Mouse (Mus musculus): ENCODE measurements at regions not wholly inside any gene's neighbourhood (a gene's known extent, or its start where the extent isn't known, plus 50 kb on each side); places are given as distances from the start of the nearest gene placed in this dataset.

GRCm38 (mm10) chr14:104029668-104030530 lies 185.7 kb upstream of the Ednrb start:
- 48% methylated on average over 20 of the region's 20 CpGs for WGBS
- no peak overlapping the region for H3K4me3 ChIP-seq
- H3K27me3 ChIP-seq (ENCODE audit: insufficient read depth, poor library complexity, severe bottlenecking): no peaks in the 10 kb centered on the region
- no peaks in the 10 kb centered on the region for H3K9me3 ChIP-seq
- H3K4me1 ChIP-seq: no peaks in the 10 kb centered on the region
- no peak for DNase-seq (ENCODE audit: low spot score)
- H3K27ac ChIP-seq: no peak overlapping the region
- H3K36me3 ChIP-seq: no peaks in the 10 kb centered on the region

DNA sequence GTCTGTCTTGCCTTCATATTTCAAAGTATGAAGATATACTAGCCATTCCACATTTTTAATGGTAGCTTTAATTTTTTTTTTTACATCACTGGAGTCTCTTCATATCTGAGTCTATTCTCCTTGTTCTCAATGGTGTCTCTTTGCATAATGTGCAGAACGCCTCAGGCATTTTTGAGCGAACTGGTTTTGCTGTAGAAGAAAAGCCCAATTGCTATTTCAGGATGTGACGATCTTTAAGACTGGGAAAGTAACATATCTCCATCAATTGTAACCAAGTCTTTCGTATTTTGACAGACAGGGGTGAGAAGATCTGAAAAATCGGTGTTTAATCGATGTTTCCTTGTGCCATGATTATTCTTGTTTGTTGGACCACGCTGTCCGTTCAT lies 183.7 kb upstream of the Ednrb start:
- no peak overlapping the region for H3K27ac ChIP-seq
- H3K4me1 ChIP-seq: no peaks in the 10 kb centered on the region
- 88% methylated on average over 8 of the region's 8 CpGs for WGBS
- no peaks in the 10 kb centered on the region for H3K27me3 ChIP-seq (ENCODE audit: insufficient read depth, poor library complexity, severe bottlenecking)
- no peak for DNase-seq (ENCODE audit: low spot score)
- no peak overlapping the region for H3K4me3 ChIP-seq
- H3K9me3 ChIP-seq: no peaks in the 10 kb centered on the region
- H3K36me3 ChIP-seq: no peaks in the 10 kb centered on the region

DNA sequence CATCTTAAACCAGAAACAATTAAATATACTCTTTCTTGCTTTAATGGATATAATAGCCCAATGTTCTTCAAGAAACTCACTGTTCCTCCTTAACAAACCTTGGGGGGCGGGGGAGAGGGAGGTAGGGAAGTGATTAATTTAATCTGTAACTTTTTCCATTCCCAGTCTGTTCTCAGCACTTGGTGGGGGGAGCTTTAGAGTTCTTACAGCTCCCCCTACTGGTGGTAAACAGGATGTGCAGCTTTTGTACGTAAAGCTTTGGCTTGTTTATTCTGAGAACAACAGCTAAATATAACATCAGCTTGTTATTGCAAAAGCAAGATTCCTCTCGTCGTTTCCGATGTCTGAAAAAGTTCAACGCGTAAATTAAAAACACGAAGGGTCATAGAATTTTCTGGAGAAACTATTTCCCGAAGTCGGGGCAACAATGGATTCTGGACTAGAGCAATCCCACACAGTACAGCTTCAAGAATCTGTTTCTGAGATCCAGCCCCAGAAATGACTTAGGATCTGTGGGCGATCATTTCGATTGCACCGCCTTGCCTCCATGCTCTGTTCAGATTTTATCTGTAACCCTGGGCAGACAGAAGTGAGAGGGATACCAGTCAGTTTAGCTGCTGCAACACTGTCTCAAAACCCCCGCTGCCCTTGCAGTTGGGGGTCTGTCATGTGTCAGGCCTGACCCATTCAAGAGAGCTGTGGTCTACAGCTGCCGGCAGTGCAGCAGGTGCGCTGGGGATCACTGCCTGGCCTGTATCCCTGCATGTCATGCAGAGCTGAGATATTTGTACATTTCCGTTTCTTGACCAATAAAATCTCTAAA lies 183.1 kb upstream of the Ednrb start:
- WGBS: 26% methylated on average over 17 of the region's 17 CpGs
- H3K9me3 ChIP-seq: no peaks in the 10 kb centered on the region
- H3K4me3 ChIP-seq: peak overlapping the region; percentile 20; the same call in 1 of the 2 replicates
- DNase-seq (ENCODE audit: low spot score): no peak
- H3K4me1 ChIP-seq: no peaks in the 10 kb centered on the region
- H3K27me3 ChIP-seq (ENCODE audit: insufficient read depth, poor library complexity, severe bottlenecking): no peaks in the 10 kb centered on the region
- no peaks in the 10 kb centered on the region for H3K36me3 ChIP-seq
- H3K27ac ChIP-seq: peak overlapping the region; percentile 44; the same call in 1 of the 2 replicates

GRCm38 (mm10) chr14:104008538-104008937 lies 164.3 kb upstream of the Ednrb start:
- Histone ChIP-seq H3K4me3 (no peak overlapping the region), H3K27ac (no peak overlapping the region), H3K36me3 (no peaks in the 10 kb centered on the region), H3K4me1 (no peaks in the 10 kb centered on the region), H3K27me3 (ENCODE audit: insufficient read depth, poor library complexity, severe bottlenecking) (no peaks in the 10 kb centered on the region), H3K9me3 (no peaks in the 10 kb centered on the region)
- WGBS: 86% methylated on average over 1 of the region's 1 CpGs
- no peak for DNase-seq (ENCODE audit: low spot score)

DNA sequence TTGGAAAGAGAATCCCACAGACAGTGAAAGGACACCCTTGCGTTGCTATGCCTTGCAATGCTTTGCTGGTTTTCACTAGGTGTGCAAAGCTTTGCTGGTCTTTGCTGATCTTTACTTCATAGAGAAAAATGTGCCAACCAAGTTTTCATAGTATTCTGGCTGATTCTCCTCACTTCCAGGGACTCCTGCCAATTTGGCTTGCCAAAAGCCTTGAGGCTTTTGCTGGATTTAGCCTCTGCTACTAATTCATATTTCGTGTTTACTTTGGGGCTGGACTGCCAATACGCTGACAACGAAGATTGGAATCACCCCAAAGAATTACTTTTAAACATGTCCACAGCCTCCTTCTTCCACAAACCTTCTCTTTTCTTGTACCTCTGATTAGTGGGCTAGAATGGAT lies 162.2 kb upstream of the Ednrb start:
- no peak overlapping the region for H3K4me3 ChIP-seq
- H3K36me3 ChIP-seq: no peaks in the 10 kb centered on the region
- no peaks in the 10 kb centered on the region for H3K9me3 ChIP-seq
- H3K27me3 ChIP-seq (ENCODE audit: insufficient read depth, poor library complexity, severe bottlenecking): no peaks in the 10 kb centered on the region
- no peaks in the 10 kb centered on the region for H3K4me1 ChIP-seq
- H3K27ac ChIP-seq: no peak overlapping the region
- 93% methylated on average over 4 of the region's 4 CpGs for WGBS
- DNase-seq (ENCODE audit: low spot score): no peak

DNA sequence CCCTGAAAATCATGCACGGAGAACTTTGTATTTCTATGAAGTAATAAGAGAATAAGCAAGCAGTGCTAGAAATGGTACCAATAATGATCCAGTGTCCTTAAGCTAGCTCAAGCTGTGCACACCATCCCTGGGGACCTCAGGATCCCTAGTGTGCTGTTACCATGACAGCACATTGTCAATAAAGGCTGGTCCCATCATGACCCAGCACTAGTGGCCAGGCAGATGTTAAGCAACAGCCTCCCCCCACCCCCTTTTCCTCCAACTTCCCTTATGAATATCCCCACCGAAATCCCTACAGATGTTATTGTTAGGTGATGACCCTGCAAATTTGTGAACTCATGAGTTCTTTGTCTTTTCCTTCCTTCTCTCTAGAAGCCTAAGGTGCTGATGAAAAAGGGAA lies 160.9 kb upstream of the Ednrb start:
- Histone ChIP-seq H3K4me1 (no peaks in the 10 kb centered on the region), H3K27ac (no peak overlapping the region), H3K4me3 (no peak overlapping the region), H3K36me3 (no peaks in the 10 kb centered on the region), H3K27me3 (ENCODE audit: insufficient read depth, poor library complexity, severe bottlenecking) (no peaks in the 10 kb centered on the region), H3K9me3 (no peaks in the 10 kb centered on the region)
- 75% methylated on average over 2 of the region's 2 CpGs for WGBS
- DNase-seq (ENCODE audit: low spot score): no peak

DNA sequence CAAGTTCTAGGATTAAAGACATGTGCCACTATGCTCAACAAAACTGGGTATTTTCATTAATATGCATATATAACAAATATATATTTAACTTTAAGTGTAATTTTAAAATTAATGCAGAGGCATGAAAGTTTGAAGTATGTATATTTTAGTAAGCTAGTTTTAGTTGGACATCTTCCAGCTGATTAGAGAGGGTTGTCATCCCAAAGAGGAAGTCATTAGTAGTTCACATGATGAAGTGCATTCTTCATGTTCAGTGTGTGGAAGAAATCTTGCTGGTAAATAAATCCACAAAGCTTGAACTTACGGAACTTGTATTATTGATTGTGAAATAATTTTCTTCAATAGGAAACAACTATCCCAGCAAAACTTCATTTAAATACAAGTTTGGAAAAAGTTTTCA lies 158.2 kb upstream of the Ednrb start:
- Histone ChIP-seq H3K4me3 (no peak overlapping the region), H3K27me3 (ENCODE audit: insufficient read depth, poor library complexity, severe bottlenecking) (no peaks in the 10 kb centered on the region), H3K36me3 (no peaks in the 10 kb centered on the region), H3K9me3 (no peaks in the 10 kb centered on the region), H3K27ac (no peak overlapping the region), H3K4me1 (no peaks in the 10 kb centered on the region)
- DNase-seq (ENCODE audit: low spot score): no peak
- 83% methylated on average over 1 of the region's 1 CpGs for WGBS

DNA sequence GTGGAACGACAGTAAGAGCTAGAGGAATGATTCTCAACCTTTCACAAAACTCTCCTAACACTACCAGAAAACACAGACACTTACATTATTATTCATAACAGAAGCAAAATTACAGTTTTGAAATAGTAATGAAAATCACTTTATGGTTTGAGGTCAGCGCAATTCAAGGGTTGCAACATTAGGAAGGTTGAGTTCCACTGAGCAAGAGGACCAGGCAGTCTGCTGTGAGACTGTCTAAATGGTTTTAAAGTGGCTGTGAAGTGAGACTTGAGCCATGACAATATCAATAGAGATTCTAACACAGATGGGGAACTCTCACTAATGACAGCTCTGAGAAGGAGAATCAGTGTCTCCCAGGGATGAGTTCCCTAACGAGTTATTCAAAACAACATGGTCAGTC lies 146.2 kb upstream of the Ednrb start:
- H3K27ac ChIP-seq: no peak overlapping the region
- no peak for DNase-seq (ENCODE audit: low spot score)
- H3K4me3 ChIP-seq: no peak overlapping the region
- no peaks in the 10 kb centered on the region for H3K9me3 ChIP-seq
- no peaks in the 10 kb centered on the region for H3K36me3 ChIP-seq
- H3K27me3 ChIP-seq (ENCODE audit: insufficient read depth, poor library complexity, severe bottlenecking): no peaks in the 10 kb centered on the region
- 79% methylated on average over 3 of the region's 3 CpGs for WGBS
- H3K4me1 ChIP-seq: no peaks in the 10 kb centered on the region

- Histone ChIP-seq H3K27ac (no peak overlapping the region), H3K9me3 (no peaks in the 10 kb centered on the region), H3K36me3 (no peaks in the 10 kb centered on the region), H3K27me3 (ENCODE audit: insufficient read depth, poor library complexity, severe bottlenecking) (no peaks in the 10 kb centered on the region), H3K4me3 (no peak overlapping the region), H3K4me1 (no peaks in the 10 kb centered on the region)
- 83% methylated on average over 1 of the region's 1 CpGs for WGBS
- no peak for DNase-seq (ENCODE audit: low spot score)
Observed at GRCm38 (mm10) chr14:103989949-103990348, 145.7 kb upstream of the Ednrb start.

DNA sequence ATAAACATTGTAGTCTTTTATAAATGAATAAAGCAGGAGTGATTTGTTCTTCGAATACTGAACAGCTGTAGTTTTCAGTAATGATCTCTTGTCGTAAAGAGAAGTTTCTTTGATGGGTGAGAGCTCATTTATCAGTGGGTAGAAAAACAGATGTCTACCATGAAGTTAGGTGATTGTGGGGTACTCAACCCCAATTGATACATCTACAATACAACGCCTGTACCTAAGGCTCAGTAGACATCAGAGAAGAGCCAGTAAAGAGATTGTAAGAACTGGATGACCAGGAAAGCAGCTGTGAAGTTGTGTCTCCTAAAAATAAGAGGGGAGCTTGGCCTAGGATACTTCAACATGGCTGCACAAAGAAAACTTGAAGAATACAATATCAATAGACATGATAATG lies 143.1 kb upstream of the Ednrb start:
- H3K27ac ChIP-seq: no peak overlapping the region
- no peaks in the 10 kb centered on the region for H3K4me1 ChIP-seq
- no peak for DNase-seq (ENCODE audit: low spot score)
- no peaks in the 10 kb centered on the region for H3K27me3 ChIP-seq (ENCODE audit: insufficient read depth, poor library complexity, severe bottlenecking)
- H3K9me3 ChIP-seq: no peaks in the 10 kb centered on the region
- H3K36me3 ChIP-seq: no peaks in the 10 kb centered on the region
- WGBS: 86% methylated on average over 3 of the region's 3 CpGs
- no peak overlapping the region for H3K4me3 ChIP-seq

GRCm38 (mm10) chr14:103984349-103984748 lies 140.1 kb upstream of the Ednrb start:
- H3K27me3 ChIP-seq (ENCODE audit: insufficient read depth, poor library complexity, severe bottlenecking): no peaks in the 10 kb centered on the region
- H3K36me3 ChIP-seq: no peaks in the 10 kb centered on the region
- no peak for DNase-seq (ENCODE audit: low spot score)
- no peaks in the 10 kb centered on the region for H3K4me1 ChIP-seq
- no peaks in the 10 kb centered on the region for H3K9me3 ChIP-seq
- H3K27ac ChIP-seq: no peak overlapping the region
- H3K4me3 ChIP-seq: no peak overlapping the region
- WGBS: 81% methylated on average over 5 of the region's 5 CpGs

DNA sequence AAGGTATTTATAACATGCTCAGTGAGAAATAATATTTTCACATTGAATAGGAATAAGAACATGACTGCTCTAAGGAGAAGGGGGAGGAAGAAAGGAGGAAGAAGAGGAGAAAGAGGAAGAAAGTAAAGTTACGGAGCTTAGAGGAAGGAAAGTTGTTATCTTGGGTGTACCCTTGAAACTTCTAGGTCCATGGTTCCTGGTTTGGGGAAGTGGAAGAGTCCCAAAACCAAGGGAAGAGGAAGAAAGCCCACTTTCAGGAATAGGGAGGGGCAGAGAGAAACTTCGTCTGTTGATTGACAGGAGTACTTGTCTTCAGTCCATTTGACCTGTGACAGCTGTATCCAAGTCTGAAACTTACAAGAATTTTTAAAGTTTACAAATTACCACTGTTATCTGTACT lies 134.6 kb upstream of the Ednrb start:
- H3K27me3 ChIP-seq (ENCODE audit: insufficient read depth, poor library complexity, severe bottlenecking): no peaks in the 10 kb centered on the region
- H3K36me3 ChIP-seq: no peaks in the 10 kb centered on the region
- no peaks in the 10 kb centered on the region for H3K9me3 ChIP-seq
- 0 out of 2 replicates have a peak, but pooled peaks cover 5% of the 10 kb centered on the region for H3K4me1 ChIP-seq
- no peak for DNase-seq (ENCODE audit: low spot score)
- 76% methylated on average over 2 of the region's 2 CpGs for WGBS
- no peak overlapping the region for H3K4me3 ChIP-seq
- H3K27ac ChIP-seq: no peak overlapping the region

GRCm38 (mm10) chr14:103977769-103978168 lies 133.6 kb upstream of the Ednrb start:
- Histone ChIP-seq H3K4me1 (0 out of 2 replicates have a peak, but pooled peaks cover 5% of the 10 kb centered on the region), H3K4me3 (no peak overlapping the region), H3K36me3 (no peaks in the 10 kb centered on the region), H3K27ac (no peak overlapping the region), H3K27me3 (ENCODE audit: insufficient read depth, poor library complexity, severe bottlenecking) (no peaks in the 10 kb centered on the region), H3K9me3 (no peaks in the 10 kb centered on the region)
- DNase-seq (ENCODE audit: low spot score): no peak
- 13% methylated on average over 2 of the region's 2 CpGs for whole genome bisulfite sequencing

All from heart, embryonic 10.5 days (tissue).